Mouse (Mus musculus) adrenal gland, postnatal 25 days (tissue): ENCODE results near the gene Olfr944. TPM values are rescaled to one million over a fixed set of nuclear protein-coding genes. Genes with fewer than 3 reads are reported as not detected.

Source experiments
- DNase-seq: peaks from one replicate; pipeline ENCODE4 v3.0.0; 2021; ENCODE audit warnings: mixed read lengths
- long read RNA-seq: library from polyadenylated mRNA; stranded (forward); transcript quantifications from one replicate; pipeline ENCODE4 v2.0.0, GENCODE M21; 2021
- total RNA-seq: library from RNA; stranded (reverse); gene quantifications from 2 replicates; pipeline ENCODE4 v1.2.3, GENCODE M21; 2021

Gene Olfr944
- not detected in 2 replicates for total RNA-seq
- long read RNA-seq, result 0 reads

DNA sequence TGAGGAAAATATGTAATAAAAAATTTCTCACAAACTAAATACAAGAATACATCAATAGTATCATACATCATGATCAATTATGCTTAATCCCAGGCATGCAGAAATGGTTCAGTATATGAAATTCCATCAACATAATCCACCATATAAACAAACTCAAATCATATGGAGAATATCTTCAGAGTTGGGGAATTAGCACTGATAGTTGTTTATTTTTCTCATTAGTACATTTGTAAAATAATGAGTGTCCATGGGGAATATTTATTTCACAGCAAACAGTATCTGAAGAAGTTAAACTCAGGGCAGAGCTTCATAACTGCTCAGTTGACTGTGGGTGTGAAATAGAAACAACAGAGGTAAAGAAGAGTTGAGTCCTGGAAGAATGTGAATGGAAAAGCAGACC is at the start of gene Olfr944:
Olfr944 (plus strand) TSS at position 301 of the 400 bp plus-strand sequence.
- no peak for DNase-seq

GRCm38 (mm10) chr9:39152401-39152800 is 49.3 kb upstream of the Olfr944 start:
- DNase-seq, result no peak

GRCm38 (mm10) chr9:39166004-39166403 is 35.7 kb upstream of the Olfr944 start, which contains the start of gene Olfr943:
TSS of gene Olfr943 (plus strand) at chr9:39166304.
- no peak for DNase-seq

- DNase-seq, result no peak
Observed at GRCm38 (mm10) chr9:39249894-39250293, 48.2 kb downstream of the Olfr944 start, which contains the start of gene Olfr1537. TSS of gene Olfr1537 (minus strand) at chr9:39249994.

Other genes with a start within 250 kb of the Olfr944 start
- not detected in 2 replicates for gene Olfr933, start 229.6 kb upstream of the Olfr944 start, total RNA-seq
- not detected in 2 replicates for gene Olfr934, start 213.6 kb upstream of the Olfr944 start, total RNA-seq
- gene Olfr935, start 202.2 kb upstream of the Olfr944 start, total RNA-seq, result not detected in 2 replicates
- gene Olfr146, start 178.5 kb upstream of the Olfr944 start, total RNA-seq, result not detected in 2 replicates
- gene Olfr937, start 137.0 kb upstream of the Olfr944 start, total RNA-seq, result not detected in 2 replicates
- gene Olfr938, start 123.0 kb upstream of the Olfr944 start, total RNA-seq, result not detected in 2 replicates
- gene Olfr27, start 73.8 kb upstream of the Olfr944 start, total RNA-seq, result not detected in 2 replicates
- not detected in 2 replicates for gene Olfr943, start 35.6 kb upstream of the Olfr944 start, total RNA-seq
- not detected in 2 replicates for gene Olfr1537, start 48.1 kb downstream of the Olfr944 start, total RNA-seq
- not detected in 2 replicates for gene Olfr945, start 74.9 kb downstream of the Olfr944 start, total RNA-seq
- not detected in 2 replicates for gene Olfr948, start 124.1 kb downstream of the Olfr944 start, total RNA-seq
- not detected in 2 replicates for gene Olfr951, start 185.5 kb downstream of the Olfr944 start, total RNA-seq
- gene Olfr952, start 225.2 kb downstream of the Olfr944 start, total RNA-seq, result not detected in 2 replicates